8 mouse cellular contexts compared by ENCODE assay signal in the genomic region with DNA sequence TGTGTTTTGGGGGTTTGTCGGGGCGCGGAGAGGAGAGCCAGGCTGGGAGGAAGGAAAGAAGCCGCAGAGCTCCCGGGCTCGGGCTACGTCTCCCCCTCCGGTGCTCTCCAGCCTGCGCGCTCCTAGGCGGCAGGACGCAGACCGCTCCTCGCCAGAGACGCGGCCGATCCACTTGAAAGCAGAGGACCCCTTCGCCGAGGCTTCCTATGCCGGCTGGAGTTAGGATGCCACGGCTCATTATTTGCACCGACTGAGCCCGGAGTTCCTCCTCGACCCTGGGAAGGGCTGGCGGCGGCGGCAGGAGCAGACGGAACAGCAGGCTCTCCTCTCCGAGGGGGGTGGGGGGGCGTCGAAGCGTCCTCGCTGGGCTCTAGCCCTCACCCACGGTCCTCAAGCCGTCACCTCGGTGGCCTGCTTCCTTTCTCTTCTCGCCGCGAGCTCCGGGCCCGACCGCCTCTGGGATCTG. TPM values are rescaled to one million over a fixed set of nuclear protein-coding genes. Genes with fewer than 3 reads are reported as not detected.
DNase-seq lines count a peak whose midpoint lies in the region; ATAC-seq and TF ChIP-seq lines count a peak whose summit lies in the region.

No protein-coding gene starts in this region.

- peaks cover 4% of the 10 kb centered on the region; the same call in 1 of the 2 replicates for H3K27me3 ChIP-seq in thymus, adult 2 months (ENCODE audit: control insufficient read depth, insufficient read depth, low read length)
- no peaks in the 10 kb centered on the region for H3K27me3 ChIP-seq in intestine, embryonic 16.5 days (replicated peaks; ENCODE audit: control insufficient read depth, insufficient read depth, low read length)
- H3K27me3 ChIP-seq in midbrain, embryonic 15.5 days (replicated peaks), result no peaks in the 10 kb centered on the region

- under 1% methylated on average over 42 of the region's 42 CpGs for WGBS in thymus, adult 2 months
- WGBS in intestine, embryonic 16.5 days, result 0% methylated on average over 41 of the region's 42 CpGs
- under 1% methylated on average over 40 of the region's 42 CpGs for WGBS in midbrain, embryonic 15.5 days

- DNase-seq in embryo, embryonic 11 days, result peak; percentile 45
- DNase-seq in embryo, embryonic 10.5 days (ENCODE audit: low spot score), result no peak
- no peak for DNase-seq in thymus, adult 2 months
- no peak for DNase-seq in thymus, postnatal 0 days (ENCODE audit: low spot score)
- DNase-seq in left cerebral cortex, postnatal 14 days (ENCODE audit: low spot score in 2 of 2), result no peak
- DNase-seq in urinary bladder, postnatal 14 days (ENCODE audit: low spot score), result no peak

- peak overlapping the region; percentile 96 for H3K9ac ChIP-seq in intestine, embryonic 16.5 days (ENCODE audit: low read depth, low read length)
- peak overlapping the region; percentile 92 for H3K9ac ChIP-seq in midbrain, embryonic 15.5 days

- ATAC-seq in intestine, embryonic 16.5 days, result peak; percentile 25
- peak; percentile 7 for ATAC-seq in midbrain, embryonic 15.5 days (replicated peaks)

- H3K27ac ChIP-seq in thymus, adult 2 months (ENCODE audit: control insufficient read depth, insufficient read depth, low read length), result peak overlapping the region; percentile 48
- H3K27ac ChIP-seq in intestine, embryonic 16.5 days (ENCODE audit: low read length), result peak overlapping the region; percentile 95
- peak overlapping the region; percentile 92 for H3K27ac ChIP-seq in midbrain, embryonic 15.5 days

- no peak for TF ChIP-seq CTCF in thymus, adult 2 months (IDR thresholded peaks at IDR 0.05; ENCODE audit: borderline replicate concordance, control insufficient read depth, extremely low read depth, insufficient read depth, low read length, poor library complexity)

- H3K4me2 ChIP-seq in intestine, embryonic 16.5 days (ENCODE audit: low read depth, low read length), result peak overlapping the region; percentile 90
- peak overlapping the region; percentile 79 for H3K4me2 ChIP-seq in midbrain, embryonic 15.5 days

- intact Hi-C loops in left cerebral cortex, postnatal 14 days (cut with DNase I), result loop anchor here (5.0 to 10.0 kb wide), 4 partner anchors 200 to 460 kb away; no protein-coding TSS in a partner anchor

- peaks cover 35% of the 10 kb centered on the region for H3K4me1 ChIP-seq in thymus, adult 2 months (replicated peaks; ENCODE audit: control insufficient read depth, insufficient read depth, low read length)
- H3K4me1 ChIP-seq in intestine, embryonic 16.5 days (ENCODE audit: control insufficient read depth, insufficient read depth, low read length), result peaks cover 55% of the 10 kb centered on the region
- peaks cover 60% of the 10 kb centered on the region for H3K4me1 ChIP-seq in midbrain, embryonic 15.5 days

- peak overlapping the region; percentile 82 for H3K4me3 ChIP-seq in thymus, adult 2 months (ENCODE audit: control insufficient read depth, insufficient read depth, low read length)
- H3K4me3 ChIP-seq in intestine, embryonic 16.5 days (ENCODE audit: low read length), result peak overlapping the region; percentile 86
- peak overlapping the region; percentile 84 for H3K4me3 ChIP-seq in midbrain, embryonic 15.5 days

- no peak for TF ChIP-seq POLR2A in thymus, adult 2 months (IDR thresholded peaks at IDR 0.05; ENCODE audit: control insufficient read depth, extremely low read depth, insufficient read depth, low read length, poor library complexity)

- peaks cover 4% of the 10 kb centered on the region; the same call in 1 of the 2 replicates for H3K36me3 ChIP-seq in thymus, adult 2 months (ENCODE audit: control insufficient read depth, insufficient read depth, low read length)
- H3K36me3 ChIP-seq in intestine, embryonic 16.5 days (ENCODE audit: control insufficient read depth, insufficient read depth, low read length), result no peaks in the 10 kb centered on the region
- no peaks in the 10 kb centered on the region for H3K36me3 ChIP-seq in midbrain, embryonic 15.5 days (replicated peaks)

- H3K9me3 ChIP-seq in intestine, embryonic 16.5 days (ENCODE audit: control insufficient read depth, low read length), result no peaks in the 10 kb centered on the region
- H3K9me3 ChIP-seq in midbrain, embryonic 15.5 days, result no peaks in the 10 kb centered on the region

RNA-seq across cellular contexts. Expression of gene Tle3, which starts 0.4 kb away (rescaled TPM):
- polyA plus RNA-seq in thymus, adult 2 months (2012; rRNA removed), result 205 and 254 TPM in 2 replicates
- 40.3 and 42.6 TPM in 2 replicates for polyA plus RNA-seq in thymus, postnatal 0 days (2015; fragmentation: Nextera tagmentation; extraction: Ambion mirVana)
- 15.9 and 18.8 TPM in 2 replicates for polyA plus RNA-seq in intestine, embryonic 16.5 days (2015; fragmentation: Nextera tagmentation; extraction: Ambion mirVana)
- 34.9 and 39.1 TPM in 2 replicates for polyA plus RNA-seq in midbrain, embryonic 15.5 days (2015; fragmentation: Nextera tagmentation; extraction: Ambion mirVana)
- total RNA-seq in left cerebral cortex, postnatal 14 days (2021), result 10 to 100 TPM; 81.7 to 98.0 TPM
